Mouse (Mus musculus): ENCODE results near the gene Hist1h2ah.
A peak's percentile ranks its signal among the peaks of the same experiment; 100 is the strongest.
"Not testable (repeated sequence)": the region's sequence is repeated elsewhere in the genome, so short reads cannot be mapped to it uniquely, and the experiment has no call there.

The Hist1h2ah gene

DNA sequence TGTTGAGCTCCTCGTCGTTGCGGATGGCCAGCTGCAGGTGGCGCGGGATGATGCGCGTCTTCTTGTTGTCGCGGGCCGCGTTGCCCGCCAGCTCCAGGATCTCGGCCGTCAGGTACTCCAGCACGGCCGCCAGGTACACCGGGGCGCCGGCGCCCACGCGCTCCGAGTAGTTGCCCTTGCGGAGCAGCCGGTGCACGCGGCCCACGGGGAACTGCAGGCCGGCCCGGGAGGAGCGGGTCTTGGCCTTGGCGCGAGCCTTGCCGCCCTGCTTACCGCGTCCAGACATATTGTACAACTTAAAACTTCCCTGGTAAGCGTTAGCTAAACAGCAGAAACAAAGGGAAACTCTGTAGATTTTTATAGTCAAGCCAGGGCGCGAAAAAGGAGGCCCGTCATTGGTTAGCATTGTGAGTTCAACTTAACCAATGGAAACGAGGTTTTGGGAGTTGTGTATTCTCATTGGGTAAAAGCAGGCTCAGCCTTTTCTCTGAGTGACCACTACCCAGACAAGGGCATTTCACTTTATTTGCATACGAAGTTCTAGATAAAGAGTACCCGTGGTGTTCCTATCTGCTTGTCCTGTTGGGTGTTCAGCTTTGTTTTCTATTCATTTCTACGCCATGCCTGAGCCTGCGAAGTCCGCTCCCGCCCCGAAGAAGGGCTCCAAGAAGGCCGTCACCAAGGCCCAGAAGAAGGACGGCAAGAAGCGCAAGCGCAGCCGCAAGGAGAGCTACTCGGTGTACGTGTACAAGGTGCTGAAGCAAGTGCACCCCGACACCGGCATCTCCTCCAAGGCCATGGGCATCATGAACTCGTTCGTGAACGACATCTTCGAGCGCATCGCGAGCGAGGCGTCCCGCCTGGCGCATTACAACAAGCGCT, at the start of gene Hist1h2ah, which contains the start of gene Hist1h2bk:
Hist1h2ah (minus strand) TSS at position 302 of the 882 bp plus-strand sequence.
Hist1h2bk (plus strand) TSS at position 604 of the 882 bp plus-strand sequence.
- DNase-seq = peak; percentile 53 to 63

GRCm38 (mm10) chr13:22084140-22084539, 48.8 kb upstream of the Hist1h2ah start, which contains the start of gene Vmn1r188:
Gene Vmn1r188 (plus strand): TSS chr13:22084440.
- DNase-seq = not testable (repeated sequence)

DNA sequence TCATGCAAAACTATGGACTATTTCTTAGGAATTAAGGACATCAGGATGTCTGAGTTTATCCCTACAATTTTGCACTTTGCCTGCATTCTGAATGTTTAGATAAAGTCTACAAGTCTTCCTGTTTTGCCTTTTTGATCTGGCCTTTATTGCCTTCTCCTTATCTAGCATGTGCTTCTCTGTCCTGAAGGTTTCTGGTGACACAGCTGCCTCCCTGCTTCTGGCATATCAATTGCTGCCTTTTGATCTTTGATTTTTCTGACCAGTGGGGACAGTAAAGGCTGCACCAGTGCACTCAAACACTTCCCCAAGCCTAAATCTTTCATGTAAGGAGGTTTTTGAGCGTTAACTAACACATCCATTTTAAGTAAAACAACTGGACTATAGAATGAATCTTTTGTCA, 28.1 kb upstream of the Hist1h2ah start:
- no peak for DNase-seq

DNA sequence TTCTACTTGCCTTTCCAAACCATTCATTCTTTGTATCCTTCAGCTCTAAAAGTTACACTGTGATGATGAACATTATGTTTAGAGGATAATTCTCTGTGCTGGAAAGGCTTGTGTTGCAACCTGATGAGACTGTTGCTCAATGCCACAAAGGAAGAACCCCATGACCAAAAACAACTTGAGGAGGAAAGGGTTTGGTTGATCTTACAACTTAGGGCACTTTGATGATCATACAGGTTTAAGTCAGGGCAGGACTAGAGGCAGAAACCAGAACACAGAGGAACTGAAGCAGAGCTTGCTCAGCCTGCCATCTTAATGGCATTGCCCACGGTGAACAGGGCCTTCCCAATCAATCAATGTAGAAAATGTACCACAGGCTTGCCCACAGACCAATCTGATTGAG, 26.1 kb upstream of the Hist1h2ah start:
- no peak for DNase-seq

DNA sequence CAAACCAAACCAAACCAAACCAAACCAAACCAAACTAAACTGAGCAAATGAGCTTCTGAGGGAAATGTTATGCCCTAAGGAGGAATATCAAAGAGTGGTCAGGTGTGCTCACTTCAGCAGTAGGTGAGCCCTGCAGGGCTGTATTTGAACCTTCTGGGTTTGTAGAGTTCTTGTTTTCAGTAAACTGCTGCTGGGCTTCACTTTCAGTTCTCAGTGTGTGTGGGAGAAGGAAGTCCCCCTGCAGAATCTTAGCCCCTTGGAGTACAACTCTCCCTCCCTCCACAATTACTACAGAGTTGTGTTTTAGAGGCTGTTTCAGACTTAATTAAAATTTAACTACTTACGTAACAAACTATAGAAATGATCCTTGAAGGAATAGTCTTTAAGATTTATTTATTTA, 18.4 kb upstream of the Hist1h2ah start:
- DNase-seq = no peak

- no peak for DNase-seq
Measured at GRCm38 (mm10) chr13:22051523-22051859, 16.1 kb upstream of the Hist1h2ah start.

- peak; percentile 90 to 94 for DNase-seq
Measured at GRCm38 (mm10) chr13:22050591-22051522, 15.5 kb upstream of the Hist1h2ah start.

- no peak for DNase-seq
Measured at GRCm38 (mm10) chr13:22049737-22050440, 14.5 kb upstream of the Hist1h2ah start.

DNA sequence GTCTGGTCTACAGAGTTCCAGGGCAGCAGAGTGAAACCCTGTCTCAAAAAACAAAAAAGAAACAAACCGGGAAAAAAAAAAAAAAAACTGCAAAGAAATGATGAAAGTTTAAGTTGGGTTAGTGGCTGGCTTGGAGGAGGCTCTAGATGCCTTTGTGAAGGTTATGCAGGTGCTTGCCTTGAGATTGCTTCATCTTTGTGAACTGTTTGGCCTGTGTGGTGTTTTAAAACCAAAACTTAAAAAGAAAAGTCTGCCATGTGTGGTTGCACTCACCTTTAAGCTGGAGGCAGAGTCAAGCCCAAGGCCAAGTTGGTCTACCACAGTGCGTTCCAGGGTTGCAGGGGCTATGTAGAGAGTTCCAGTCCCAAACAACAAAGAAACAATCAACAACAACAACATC, 13.7 kb upstream of the Hist1h2ah start:
- no peak for DNase-seq

DNA sequence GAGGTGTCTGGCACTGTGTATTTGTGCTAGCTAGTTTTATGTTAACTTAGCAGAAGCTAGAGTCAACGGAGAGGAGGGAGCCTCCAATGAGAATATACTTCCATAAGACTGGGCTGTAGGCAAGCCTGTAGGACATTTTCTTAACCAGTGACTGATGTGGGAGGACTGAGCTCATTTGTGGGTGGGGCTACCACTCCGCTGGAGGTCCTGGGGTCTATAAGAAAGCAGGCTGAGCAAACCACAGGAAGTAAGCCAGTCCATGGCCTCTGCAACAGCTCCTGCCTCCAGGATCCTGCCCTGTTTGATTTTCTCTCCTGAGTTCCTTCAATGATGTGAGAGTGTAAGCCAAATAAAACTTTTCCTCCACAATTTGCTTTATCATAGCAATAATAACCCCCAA, 9.9 kb upstream of the Hist1h2ah start:
- no peak for DNase-seq

DNA sequence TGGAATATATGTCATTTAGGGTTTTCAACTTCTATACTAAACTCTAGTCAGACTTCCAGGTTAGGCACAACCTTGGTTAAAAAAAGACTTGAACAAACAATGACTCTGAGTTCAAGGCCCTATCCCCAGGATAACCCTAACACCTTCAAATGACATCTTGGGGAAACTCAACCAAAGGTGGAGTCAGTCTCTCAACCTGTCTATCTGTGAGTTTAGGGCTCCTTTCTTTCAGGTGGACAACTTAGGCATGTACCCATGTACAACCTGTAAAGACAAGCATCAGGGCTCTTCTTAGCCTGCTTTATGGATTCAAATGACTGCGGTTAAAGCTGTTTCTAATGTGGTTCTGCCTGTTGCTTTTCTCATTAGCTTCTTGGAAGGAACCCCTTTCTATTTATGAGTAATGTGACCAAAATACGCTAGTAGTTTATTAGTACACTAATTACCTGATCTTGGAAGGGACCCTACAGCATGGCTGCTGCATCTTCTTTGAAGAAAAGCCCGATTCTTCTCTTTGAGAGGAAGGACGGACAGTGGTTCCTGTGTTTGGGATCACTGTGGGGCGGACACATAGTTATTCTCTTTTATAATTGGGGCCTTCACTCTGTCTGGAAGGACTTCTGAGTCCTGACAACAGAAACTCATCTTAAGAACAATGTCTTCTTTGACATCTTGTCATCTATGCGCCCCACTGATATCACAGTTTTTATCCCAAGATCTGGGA, 9.2 kb upstream of the Hist1h2ah start:
- no peak for DNase-seq

DNA sequence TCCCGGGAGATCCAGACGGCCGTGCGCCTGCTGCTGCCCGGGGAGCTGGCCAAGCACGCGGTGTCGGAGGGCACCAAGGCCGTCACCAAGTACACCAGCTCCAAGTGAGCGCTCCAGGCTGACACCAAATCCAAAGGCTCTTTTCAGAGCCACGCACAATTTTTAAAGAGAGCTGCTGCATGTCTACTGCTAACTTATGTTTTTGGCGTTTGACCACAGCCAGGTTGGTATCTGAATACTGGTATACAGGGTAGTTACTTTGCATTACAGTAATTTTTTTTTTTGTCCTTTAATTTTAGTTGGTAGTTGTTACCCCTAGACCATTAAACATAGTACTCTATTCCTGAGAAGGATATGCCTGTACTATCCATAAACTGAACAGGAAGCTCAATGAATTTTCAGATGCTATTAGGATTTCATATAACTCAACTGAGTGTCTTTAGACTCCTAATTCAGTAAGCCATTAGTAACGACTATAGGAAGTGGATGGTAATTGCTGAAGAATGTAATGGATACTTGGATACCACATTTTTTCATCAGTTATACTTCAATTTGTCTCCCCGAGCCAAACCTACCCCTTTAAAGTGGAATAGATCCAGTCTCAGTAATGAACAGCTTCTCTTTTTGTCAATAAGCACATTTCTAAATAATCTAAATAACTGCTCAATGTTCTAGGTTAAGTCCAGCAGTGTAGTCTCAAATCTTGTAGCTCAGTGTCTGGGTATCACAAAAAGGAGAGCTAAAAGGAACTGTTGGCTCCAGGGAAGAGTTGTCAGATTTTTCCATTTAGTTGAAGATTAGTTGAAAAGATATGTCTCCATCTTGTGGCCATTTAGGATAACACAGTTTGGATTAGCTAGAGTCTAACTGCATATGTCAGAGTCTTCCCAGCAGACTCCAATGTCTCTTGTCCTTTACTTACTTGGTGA, 8.4 kb upstream of the Hist1h2ah start:
- DNase-seq = no peak

- DNase-seq = peak; percentile 63 to 71
Measured at GRCm38 (mm10) chr13:22042568-22043502, 7.5 kb upstream of the Hist1h2ah start, which contains the start of the genes Hist1h2ag and Hist1h2bj. Gene Hist1h2ag (minus strand): TSS chr13:22042944. Gene Hist1h2bj (plus strand): TSS chr13:22043214.

GRCm38 (mm10) chr13:22041651-22042567, 6.5 kb upstream of the Hist1h2ah start:
- DNase-seq = no peak

- peak; percentile 93 to 97 for DNase-seq
Measured at GRCm38 (mm10) chr13:22041142-22041536, 5.8 kb upstream of the Hist1h2ah start, which contains the start of gene Hist1h4i. Gene Hist1h4i (minus strand): TSS chr13:22041362.

DNA sequence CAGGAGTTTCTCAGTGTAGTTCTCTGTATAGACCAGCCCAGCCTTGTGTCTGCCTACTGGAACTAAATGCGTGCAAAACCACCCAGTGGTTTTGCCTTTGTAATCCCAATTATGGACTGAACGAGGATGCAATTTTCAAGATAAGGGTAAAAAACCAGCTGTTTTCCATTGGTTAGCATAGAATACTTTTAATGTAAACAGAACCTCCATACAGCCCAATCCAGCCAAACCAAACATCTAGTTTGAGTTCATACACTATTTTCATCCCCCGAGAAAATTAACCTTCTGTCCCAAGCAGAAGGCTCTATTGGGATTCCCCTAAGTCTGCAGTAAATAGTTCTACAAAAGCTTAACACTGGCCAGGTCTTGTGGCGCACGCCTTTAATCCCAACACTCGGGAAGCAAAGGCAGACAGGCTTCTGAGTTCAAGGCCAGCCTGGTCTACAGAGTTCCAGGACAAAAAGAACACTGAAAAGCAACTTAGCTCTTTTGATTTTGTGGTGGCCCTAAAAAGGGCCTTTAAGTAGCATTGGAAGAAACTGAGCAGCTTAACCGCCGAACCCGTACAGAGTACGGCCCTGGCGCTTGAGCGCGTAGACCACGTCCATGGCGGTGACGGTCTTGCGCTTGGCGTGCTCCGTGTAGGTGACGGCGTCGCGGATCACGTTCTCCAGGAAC, 5.2 kb upstream of the Hist1h2ah start:
- no peak for DNase-seq

DNA sequence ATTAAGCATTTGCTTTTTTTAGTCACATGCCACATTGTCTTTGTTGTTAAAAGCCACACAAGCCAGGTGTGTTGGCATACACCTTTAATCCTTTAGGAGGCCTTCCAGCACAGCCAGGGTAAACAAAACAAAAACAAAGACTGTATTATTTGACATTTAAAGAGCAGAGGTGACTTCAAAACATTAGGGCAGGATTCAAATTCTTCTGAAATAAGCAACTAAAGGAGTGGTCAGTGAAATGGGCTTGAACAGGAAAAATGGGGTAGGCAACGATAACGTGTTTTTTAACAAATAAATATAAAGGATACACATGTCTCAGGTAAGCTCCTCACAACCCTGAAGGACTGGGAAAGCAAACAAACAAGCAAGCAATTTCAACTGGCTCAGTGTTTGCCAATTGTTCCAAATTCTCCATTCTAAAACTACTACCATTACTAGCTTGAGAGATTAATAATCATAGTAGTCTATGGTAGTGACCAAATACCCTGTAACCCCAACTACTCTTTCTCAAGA, 4.6 kb upstream of the Hist1h2ah start:
- DNase-seq = no peak
